Mouse (Mus musculus) lung, postnatal 10 days (tissue): ENCODE measurements around the gene Rab3c.

Source experiments
- DNase-seq: peaks from one replicate; pipeline ENCODE4 v3.0.0; 2021

Rab3c gene

GRCm38 (mm10) chr13:110184963-110185685 is 95.7 kb downstream of the Rab3c start:
- DNase-seq = no peak

GRCm38 (mm10) chr13:110175651-110176050 is 105.1 kb downstream of the Rab3c start:
- DNase-seq = no peak

- no peak for DNase-seq
Measured at GRCm38 (mm10) chr13:110169669-110170068, 111.1 kb downstream of the Rab3c start.

GRCm38 (mm10) chr13:110169152-110169551 is 111.6 kb downstream of the Rab3c start:
- no peak for DNase-seq

GRCm38 (mm10) chr13:110168570-110168969 is 112.2 kb downstream of the Rab3c start:
- DNase-seq = no peak

- no peak for DNase-seq
Measured at GRCm38 (mm10) chr13:110166622-110167330, 114.0 kb downstream of the Rab3c start.

GRCm38 (mm10) chr13:110159980-110160379 is 120.8 kb downstream of the Rab3c start:
- DNase-seq = no peak

GRCm38 (mm10) chr13:110158588-110159519 is 121.9 kb downstream of the Rab3c start:
- peak; percentile 69 for DNase-seq

GRCm38 (mm10) chr13:110145545-110145944 is 135.3 kb downstream of the Rab3c start:
- no peak for DNase-seq

- DNase-seq = no peak
Measured at GRCm38 (mm10) chr13:110145019-110145418, 135.8 kb downstream of the Rab3c start.

- peak; percentile 12 for DNase-seq
Measured at GRCm38 (mm10) chr13:110139339-110139738, 141.5 kb downstream of the Rab3c start.

GRCm38 (mm10) chr13:110138644-110139043 is 142.2 kb downstream of the Rab3c start:
- no peak for DNase-seq

GRCm38 (mm10) chr13:110127613-110128258 is 153.1 kb downstream of the Rab3c start:
- no peak for DNase-seq

- DNase-seq = no peak
Measured at GRCm38 (mm10) chr13:110122825-110123224, 158.0 kb downstream of the Rab3c start.

- no peak for DNase-seq
Measured at GRCm38 (mm10) chr13:110116892-110117291, 163.9 kb downstream of the Rab3c start.

GRCm38 (mm10) chr13:110116316-110116715 is 164.5 kb downstream of the Rab3c start:
- no peak for DNase-seq

- no peak for DNase-seq
Measured at GRCm38 (mm10) chr13:110114870-110115645, 165.7 kb downstream of the Rab3c start.

- no peak for DNase-seq
Measured at GRCm38 (mm10) chr13:110113711-110114110, 167.1 kb downstream of the Rab3c start.

GRCm38 (mm10) chr13:110097424-110098050 is 183.3 kb downstream of the Rab3c start:
- DNase-seq = peak; percentile 29

GRCm38 (mm10) chr13:110094998-110095397 is 185.8 kb downstream of the Rab3c start:
- DNase-seq = no peak
